Mouse (Mus musculus): ENCODE data around the gene Tbc1d30. TPM values are rescaled to one million over a fixed set of nuclear protein-coding genes. Genes with fewer than 3 reads are reported as not detected.

Tbc1d30 gene
- polyA plus RNA-seq, 1 experiment: not detected

DNA sequence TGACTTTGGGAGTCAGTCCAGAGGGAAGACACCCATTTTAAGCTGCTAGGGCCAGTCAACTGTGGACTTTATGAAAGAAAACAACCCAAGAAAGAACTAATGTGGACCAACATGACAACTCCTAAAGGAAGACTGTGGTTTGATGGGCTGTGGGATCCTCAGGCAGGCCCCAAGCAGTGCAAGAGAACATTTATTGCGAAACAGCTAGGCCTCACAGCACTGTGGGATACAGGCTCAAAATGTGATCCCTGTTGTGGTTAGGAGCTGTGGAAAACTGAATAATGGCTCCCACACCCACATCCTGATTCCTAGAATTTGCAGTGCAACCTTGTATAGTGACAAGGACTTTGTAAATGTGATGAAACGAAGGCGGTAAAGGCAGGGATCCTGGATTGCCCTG is 134.3 kb downstream of the Tbc1d30 start:
- no peak for TF ChIP-seq FLI1 (IDR thresholded peaks at IDR 0.05; ENCODE audit: low read length)
- no peak for TF ChIP-seq GATA1 (IDR thresholded peaks at IDR 0.05; ENCODE audit: borderline replicate concordance, low read length)
- H3K4me1 ChIP-seq: peaks cover 7% of the 10 kb centered on the region; the same call in 1 of the 2 replicates
- H3K27me3 ChIP-seq (replicated peaks): no peaks in the 10 kb centered on the region
- H3K9me3 ChIP-seq: no peaks in the 10 kb centered on the region
- no peak overlapping the region for H3K4me3 ChIP-seq (replicated peaks)
- no peaks in the 10 kb centered on the region for H3K36me3 ChIP-seq (replicated peaks; ENCODE audit: low read length)

Other genes with a start within 250 kb of the Tbc1d30 start
- 17.6 and 33.3 TPM in 2 replicates for gene Gns, start 13.8 kb upstream of the Tbc1d30 start, polyA plus RNA-seq (2012; ENCODE audit: insufficient read depth, low replicate concordance)
- gene Rassf3, start 125.1 kb upstream of the Tbc1d30 start, polyA plus RNA-seq (2012; ENCODE audit: insufficient read depth, low replicate concordance): 1.9 TPM in 1 of 2 replicates, not detected in the other
- 2.7 TPM in 1 of 2 replicates, not detected in the other for gene Tbk1, start 235.5 kb upstream of the Tbc1d30 start, polyA plus RNA-seq (2012; ENCODE audit: insufficient read depth, low replicate concordance)